Mouse (Mus musculus) thymus, adult 2 months (tissue): ENCODE measurements around the gene Fam89a. TPM values are rescaled to one million over a fixed set of nuclear protein-coding genes. Genes with fewer than 3 reads are reported as not detected.
A peak's percentile ranks its signal among the peaks of the same experiment; 100 is the strongest.

Experiments used
- DNase-seq: peaks from one replicate; pipeline ENCODE4 v3.0.0; 2021
- H3K27ac ChIP-seq: fragments of 200-500 bp; 2 replicates; pipeline ENCODE4 v1.5.1; 2012; ENCODE audit warnings: low read length, control low read depth; ENCODE audit not compliant: control insufficient read depth, insufficient read depth
- H3K27me3 ChIP-seq: fragments of 200-500 bp; 2 replicates; pipeline ENCODE4 v1.6.1; 2012; ENCODE audit warnings: mild to moderate bottlenecking, low read length, moderate library complexity, mixed read lengths; ENCODE audit not compliant: control insufficient read depth, insufficient read depth
- H3K36me3 ChIP-seq: fragments of 200-500 bp; 2 replicates; pipeline ENCODE4 v1.6.1; 2012; ENCODE audit warnings: mild to moderate bottlenecking, low read length, moderate library complexity; ENCODE audit not compliant: control insufficient read depth, insufficient read depth
- H3K4me1 ChIP-seq: fragments of 200-500 bp; replicated peaks from 2 replicates; pipeline ENCODE4 v1.6.1; 2012; ENCODE audit warnings: low read length; ENCODE audit not compliant: control insufficient read depth, insufficient read depth
- H3K4me3 ChIP-seq: fragments of 200-500 bp; 2 replicates; pipeline ENCODE4 v1.5.1; 2012; ENCODE audit warnings: mild to moderate bottlenecking, low read length, control low read depth, moderate library complexity; ENCODE audit not compliant: control insufficient read depth, insufficient read depth
- CTCF ChIP-seq: fragments of 200-500 bp; IDR thresholded peaks from 2 replicates; pipeline ENCODE4 v1.5.1; 2012; ENCODE audit warnings: mild to moderate bottlenecking, control low read depth, low read length, moderate library complexity, borderline replicate concordance; ENCODE audit not compliant: control insufficient read depth, poor library complexity, insufficient read depth; ENCODE audit errors: extremely low read depth
- POLR2A ChIP-seq: fragments of 200-500 bp; IDR thresholded peaks from 2 replicates; pipeline ENCODE4 v1.6.1; 2012; ENCODE audit warnings: mild to moderate bottlenecking, low read length, control low read depth, moderate library complexity; ENCODE audit not compliant: control insufficient read depth, poor library complexity, insufficient read depth; ENCODE audit errors: extremely low read depth
- WGBS: fragments of 180-500 bp; shearing (Covaris S2); methylation state at CpG from one replicate; pipeline ENCODE4 v1.1.7; 2018; 5-methylcytosine and 5-hydroxymethylcytosine counted together
- polyA plus RNA-seq: library from polyadenylated mRNA; depleted of rRNA; stranded (reverse); fragments of >200 nt; gene quantifications from 2 replicates; pipeline ENCODE4 v1.2.3, GENCODE M21; 2012; rRNA removed

Gene Fam89a
- polyA plus RNA-seq = 14.2 and 15.5 TPM in 2 replicates

GRCm38 (mm10) chr8:124751709-124752173 lies at the start of gene Fam89a:
Gene Fam89a (minus strand): TSS chr8:124751832.
- WGBS = under 1% methylated on average over 39 of the region's 41 CpGs
- peaks cover 21% of the 10 kb centered on the region for H3K27me3 ChIP-seq
- TF ChIP-seq CTCF = 0 out of 2 replicates have a peak, but pooled peaks have one; percentile 6
- no peak for TF ChIP-seq POLR2A
- DNase-seq = peak; percentile 71
- H3K27ac ChIP-seq = no peak within 1 kb of the TSS
- peak within 1 kb of the TSS; percentile 49 for H3K4me3 ChIP-seq
- H3K36me3 ChIP-seq = no peaks in the 10 kb centered on the region
- H3K4me1 ChIP-seq = peaks cover 5% of the 10 kb centered on the region; the same call in 1 of the 2 replicates

- Histone ChIP-seq H3K36me3 (no peaks in the 10 kb centered on the region), H3K4me1 (no peaks in the 10 kb centered on the region), H3K27me3 (no peaks in the 10 kb centered on the region; the same call in 1 of the 2 replicates), H3K27ac (no peak overlapping the region), H3K4me3 (no peak overlapping the region)
- no peak for TF ChIP-seq POLR2A
- TF ChIP-seq CTCF = no peak
- no peak for DNase-seq
- 50% methylated on average over 11 of the region's 11 CpGs for WGBS
Measured at GRCm38 (mm10) chr8:124800542-124800941, 48.9 kb upstream of the Fam89a start.

GRCm38 (mm10) chr8:124795781-124796488 lies 44.3 kb upstream of the Fam89a start:
- DNase-seq = no peak
- H3K4me1 ChIP-seq = peaks cover 21% of the 10 kb centered on the region
- H3K36me3 ChIP-seq = no peaks in the 10 kb centered on the region
- no peak overlapping the region for H3K4me3 ChIP-seq
- H3K27me3 ChIP-seq = peaks cover 16% of the 10 kb centered on the region
- TF ChIP-seq POLR2A = no peak
- no peak for TF ChIP-seq CTCF
- WGBS = 48% methylated on average over 8 of the region's 8 CpGs
- no peak overlapping the region for H3K27ac ChIP-seq

- H3K4me3 ChIP-seq = no peak overlapping the region
- peaks cover 21% of the 10 kb centered on the region for H3K4me1 ChIP-seq
- TF ChIP-seq POLR2A (no peak), CTCF (no peak)
- H3K27me3 ChIP-seq = peaks cover 16% of the 10 kb centered on the region
- peak; percentile 54 for DNase-seq
- H3K36me3 ChIP-seq = no peaks in the 10 kb centered on the region
- no peak overlapping the region for H3K27ac ChIP-seq
- 2% methylated on average over 25 of the region's 25 CpGs for WGBS
Measured at GRCm38 (mm10) chr8:124794486-124794780, 42.8 kb upstream of the Fam89a start.

GRCm38 (mm10) chr8:124793661-124794485 lies 42.2 kb upstream of the Fam89a start:
- TF ChIP-seq POLR2A = no peak
- no peak for TF ChIP-seq CTCF
- DNase-seq = no peak
- no peak overlapping the region for H3K27ac ChIP-seq
- H3K27me3 ChIP-seq = peaks cover 16% of the 10 kb centered on the region
- 3% methylated on average over 81 of the region's 81 CpGs for WGBS
- H3K4me1 ChIP-seq = peaks cover 21% of the 10 kb centered on the region
- H3K4me3 ChIP-seq = no peak overlapping the region
- H3K36me3 ChIP-seq = no peaks in the 10 kb centered on the region

- peaks cover 21% of the 10 kb centered on the region for H3K4me1 ChIP-seq
- peak; percentile 84 for DNase-seq
- 2% methylated on average over 51 of the region's 51 CpGs for WGBS
- no peak overlapping the region for H3K27ac ChIP-seq
- no peak for TF ChIP-seq CTCF
- no peak for TF ChIP-seq POLR2A
- peaks cover 16% of the 10 kb centered on the region for H3K27me3 ChIP-seq
- H3K4me3 ChIP-seq = peak overlapping the region; percentile 29
- no peaks in the 10 kb centered on the region for H3K36me3 ChIP-seq
Measured at GRCm38 (mm10) chr8:124793172-124793651, 41.6 kb upstream of the Fam89a start.
